Comparison of ENCODE assay signal across 17 mouse cellular contexts in genomic region chr10:5041254-5041653, GRCm38 (mm10). TPM values are rescaled to one million over a fixed set of nuclear protein-coding genes. Genes with fewer than 3 reads are reported as not detected.
"Had no signal": no experiment of that assay in that cellular context is flagged by ENCODE, and none has a peak within 500 bp of the region (broad histone marks: within the 10 kb centered on the region; RNA-seq: fewer than 3 reads in every experiment).

No protein-coding gene starts in this region.

- H3K9ac ChIP-seq: liver, embryonic 15.5 days; neural tube, embryonic 15.5 days had no signal

- H3K27me3 ChIP-seq: liver, embryonic 15.5 days; neural tube, embryonic 15.5 days had no signal

- H3K4me3 ChIP-seq: left cerebral cortex, adult 2 months; limb, embryonic 10.5 days; liver, embryonic 15.5 days; neural tube, embryonic 15.5 days had no signal

- H3K27ac ChIP-seq: left cerebral cortex, adult 2 months; limb, embryonic 10.5 days; liver, embryonic 15.5 days; neural tube, embryonic 15.5 days; stomach, postnatal 0 days had no signal

- H3K4me1 ChIP-seq: limb, embryonic 10.5 days; liver, embryonic 15.5 days; neural tube, embryonic 15.5 days had no signal

- DNase-seq: kidney, postnatal 25 days; right cerebral cortex, adult 18-20 months; right cerebral cortex, postnatal 25 days; thymus, postnatal 4 days had no signal

- H3K9me3 ChIP-seq: limb, embryonic 10.5 days; liver, embryonic 15.5 days; neural tube, embryonic 15.5 days had no signal

- ATAC-seq: inflammation-experienced regulatory T-cells, adult 6 months; intestine, postnatal 0 days had no signal

- H3K4me2 ChIP-seq: liver, embryonic 11.5 days; liver, embryonic 15.5 days; neural tube, embryonic 15.5 days had no signal

RNA-seq across cellular contexts. Expression of gene Gm10097, which starts 27.7 kb away (rescaled TPM):
- total RNA-seq: layer of hippocampus, postnatal 25 days; left cerebral cortex, adult 2 months; left cerebral cortex, postnatal 14 days; midbrain, postnatal 0 days had no signal
- polyA plus RNA-seq: neural tube, embryonic 11.5 days; small intestine, adult 2 months had no signal
